In genomic region chr8:83309836-83310235, GRCm38 (mm10) we compare ENCODE assay signal across 24 mouse cellular contexts. TPM values are rescaled to one million over a fixed set of nuclear protein-coding genes. Genes with fewer than 3 reads are reported as not detected.
DNase-seq lines count a peak whose midpoint lies in the region; ATAC-seq lines count a peak whose summit lies in the region.
"Had no signal": no experiment of that assay in that cellular context is flagged by ENCODE, and none has a peak within 500 bp of the region (broad histone marks: within the 10 kb centered on the region; RNA-seq: fewer than 3 reads in every experiment).

No protein-coding gene starts in this region.

- H3K27ac ChIP-seq in midbrain, embryonic 11.5 days (ENCODE audit: low read depth, low read length), result no peak overlapping the region
- H3K27ac ChIP-seq in midbrain, embryonic 13.5 days, result no peak overlapping the region
- H3K27ac ChIP-seq: embryonic facial prominence, embryonic 10.5 days; embryonic facial prominence, embryonic 12.5 days; forebrain, embryonic 13.5 days; forebrain, embryonic 15.5 days had no signal

- 88% methylated on average over 6 of the region's 6 CpGs for WGBS in midbrain, embryonic 11.5 days
- WGBS in midbrain, embryonic 13.5 days, result 96% methylated on average over 6 of the region's 6 CpGs

- H3K9me3 ChIP-seq in midbrain, embryonic 11.5 days (ENCODE audit: control insufficient read depth, low read length), result no peaks in the 10 kb centered on the region
- H3K9me3 ChIP-seq in midbrain, embryonic 13.5 days, result no peaks in the 10 kb centered on the region
- H3K9me3 ChIP-seq: embryonic facial prominence, embryonic 10.5 days; embryonic facial prominence, embryonic 12.5 days; forebrain, embryonic 13.5 days; forebrain, embryonic 15.5 days had no signal

- H3K4me3 ChIP-seq in midbrain, embryonic 11.5 days (ENCODE audit: low read depth, low read length), result no peak overlapping the region
- H3K4me3 ChIP-seq in midbrain, embryonic 13.5 days (replicated peaks), result no peak overlapping the region
- H3K4me3 ChIP-seq: embryonic facial prominence, embryonic 10.5 days; embryonic facial prominence, embryonic 12.5 days; forebrain, embryonic 13.5 days; forebrain, embryonic 15.5 days had no signal

- H3K9ac ChIP-seq in midbrain, embryonic 11.5 days (ENCODE audit: low read length), result no peak overlapping the region
- no peak overlapping the region for H3K9ac ChIP-seq in midbrain, embryonic 13.5 days (replicated peaks)
- H3K9ac ChIP-seq: embryonic facial prominence, embryonic 12.5 days; forebrain, embryonic 13.5 days; forebrain, embryonic 15.5 days; forebrain, postnatal 0 days had no signal

- DNase-seq in adrenal gland, adult 2 months, result peak; percentile 25
- DNase-seq in adrenal gland, postnatal 10 days, result no peak
- DNase-seq in midbrain, embryonic 11.5 days (ENCODE audit: low spot score, missing footprints), result peak; percentile 33
- DNase-seq in Muller cell, postnatal 12 days (ENCODE audit: inconsistent ontology term), result peak; percentile 95
- DNase-seq in layer of hippocampus, adult 9-10 months (ENCODE audit: low spot score), result no peak
- no peak for DNase-seq in thymus, postnatal 25 days
- DNase-seq: adrenal gland, postnatal 36 days; cerebellum, adult 11-12 months; cerebellum, adult 2 months; cerebellum, adult 9-10 months; cerebellum, postnatal 10 days; cerebellum, postnatal 25 days; forebrain, postnatal 0 days had no signal

- H3K4me1 ChIP-seq in midbrain, embryonic 11.5 days (ENCODE audit: control insufficient read depth, insufficient read depth, low read length), result no peaks in the 10 kb centered on the region
- no peaks in the 10 kb centered on the region for H3K4me1 ChIP-seq in midbrain, embryonic 13.5 days (replicated peaks)
- H3K4me1 ChIP-seq: embryonic facial prominence, embryonic 10.5 days; embryonic facial prominence, embryonic 12.5 days; forebrain, embryonic 13.5 days; forebrain, embryonic 15.5 days had no signal

- no peaks in the 10 kb centered on the region for H3K27me3 ChIP-seq in midbrain, embryonic 11.5 days (ENCODE audit: control insufficient read depth, insufficient read depth, low read length)
- no peaks in the 10 kb centered on the region for H3K27me3 ChIP-seq in midbrain, embryonic 13.5 days
- H3K27me3 ChIP-seq: embryonic facial prominence, embryonic 12.5 days; forebrain, embryonic 13.5 days; forebrain, embryonic 15.5 days had no signal

- ATAC-seq in midbrain, embryonic 11.5 days (ENCODE audit: low FRiP score), result no peak
- no peak for ATAC-seq in midbrain, embryonic 13.5 days
- ATAC-seq: forebrain, embryonic 13.5 days; forebrain, embryonic 15.5 days; forebrain, postnatal 0 days had no signal

- H3K4me2 ChIP-seq in midbrain, embryonic 11.5 days, result no peak overlapping the region
- H3K4me2 ChIP-seq in midbrain, embryonic 13.5 days (replicated peaks), result no peak overlapping the region
- H3K4me2 ChIP-seq: embryonic facial prominence, embryonic 12.5 days; forebrain, embryonic 13.5 days; forebrain, embryonic 15.5 days had no signal

- H3K36me3 ChIP-seq in midbrain, embryonic 11.5 days (ENCODE audit: control insufficient read depth, insufficient read depth, low read length), result no peaks in the 10 kb centered on the region
- H3K36me3 ChIP-seq in midbrain, embryonic 13.5 days, result peaks cover 12% of the 10 kb centered on the region

RNA-seq across cellular contexts. Expression of gene Ucp1, which starts 19.7 kb away (rescaled TPM):
- total RNA-seq in adrenal gland, adult 2 months (2021), result 1,000 to 10,000 TPM; 1,236 to 2,173 TPM
- 551 and 1,129 TPM in 2 replicates for polyA plus RNA-seq in adrenal gland, adult 2 months (2012; rRNA removed)
- total RNA-seq in adrenal gland, postnatal 10 days (2021), result 1,000 to 10,000 TPM; 2,963 to 3,460 TPM
- 0.08 TPM in 1 of 2 replicates, not detected in the other for polyA plus RNA-seq in midbrain, embryonic 11.5 days (2014; fragmentation: Nextera tagmentation; extraction: Ambion mirVana)
- 0.15 and 0.16 TPM in 2 replicates for polyA plus RNA-seq in midbrain, embryonic 13.5 days (2015; fragmentation: Nextera tagmentation; extraction: Ambion mirVana)
- total RNA-seq: forebrain, postnatal 0 days; MEL had no signal
- polyA plus RNA-seq: C2C12; embryonic facial prominence, embryonic 12.5 days; forebrain, embryonic 11.5 days; forebrain, embryonic 13.5 days; forebrain, postnatal 0 days had no signal

RNA-seq across cellular contexts. Expression of gene Elmod2, which starts 22.4 kb away (rescaled TPM):
- total RNA-seq in adrenal gland, adult 2 months (2021), result 10 to 100 TPM; 24.6 to 27.8 TPM
- 0.93 and 0.98 TPM in 2 replicates for polyA plus RNA-seq in adrenal gland, adult 2 months (2012; rRNA removed)
- total RNA-seq in adrenal gland, postnatal 10 days (2021), result 10 to 100 TPM; 22.2 to 25.8 TPM
- polyA plus RNA-seq in midbrain, embryonic 11.5 days (2014; fragmentation: Nextera tagmentation; extraction: Ambion mirVana), result 28.9 and 29.8 TPM in 2 replicates
- 30.5 and 32.0 TPM in 2 replicates for polyA plus RNA-seq in midbrain, embryonic 13.5 days (2015; fragmentation: Nextera tagmentation; extraction: Ambion mirVana)

RNA-seq across cellular contexts. Expression of gene Mgat4d, which starts 38.4 kb away (rescaled TPM):
- not detected for total RNA-seq in adrenal gland, adult 2 months (2021)
- polyA plus RNA-seq in adrenal gland, adult 2 months (2012; rRNA removed), result not detected in 2 replicates
- not detected for total RNA-seq in adrenal gland, postnatal 10 days (2021)
- not detected in 2 replicates for polyA plus RNA-seq in midbrain, embryonic 11.5 days (2014; fragmentation: Nextera tagmentation; extraction: Ambion mirVana)
- polyA plus RNA-seq in midbrain, embryonic 13.5 days (2015; fragmentation: Nextera tagmentation; extraction: Ambion mirVana), result not detected in 2 replicates
- total RNA-seq: adrenal gland, adult 18-20 months; adrenal gland, postnatal 36 days; forebrain, postnatal 0 days; MEL had no signal
- polyA plus RNA-seq: C2C12; cerebellum, adult 2 months; cortical plate, adult 2 months; embryonic facial prominence, embryonic 10.5 days; embryonic facial prominence, embryonic 12.5 days; embryonic facial prominence, embryonic 14.5 days; forebrain, embryonic 11.5 days; forebrain, embryonic 13.5 days; forebrain, embryonic 15.5 days; forebrain, postnatal 0 days had no signal

Comparison
In these comparisons a context has a peak if more than half of its experiments do, and no peak if none do; other contexts are left out.
1. DNase-seq: peak in adrenal gland, adult 2 months (single experiment), midbrain, embryonic 11.5 days (single experiment) and Muller cell, postnatal 12 days (single experiment); none in adrenal gland, postnatal 10 days (single experiment), layer of hippocampus, adult 9-10 months (single experiment) and thymus, postnatal 25 days (single experiment).
2. RNA of gene Ucp1, which starts 19.7 kb away (polyA plus RNA-seq): 551 to 1,129 TPM in adrenal gland, adult 2 months; 0.15 to 0.16 TPM in midbrain, embryonic 13.5 days and 0.08 TPM in midbrain, embryonic 11.5 days; every median in the first group is over 100 times any median in the second.
3. RNA of gene Elmod2, which starts 22.4 kb away (polyA plus RNA-seq): 30.5 to 32.0 TPM in midbrain, embryonic 13.5 days and 28.9 to 29.8 TPM in midbrain, embryonic 11.5 days; 0.93 to 0.98 TPM in adrenal gland, adult 2 months; every median in the first group is over 10 times any median in the second.